Comparison of ENCODE assay signal across 7 mouse cellular contexts in the genomic region with DNA sequence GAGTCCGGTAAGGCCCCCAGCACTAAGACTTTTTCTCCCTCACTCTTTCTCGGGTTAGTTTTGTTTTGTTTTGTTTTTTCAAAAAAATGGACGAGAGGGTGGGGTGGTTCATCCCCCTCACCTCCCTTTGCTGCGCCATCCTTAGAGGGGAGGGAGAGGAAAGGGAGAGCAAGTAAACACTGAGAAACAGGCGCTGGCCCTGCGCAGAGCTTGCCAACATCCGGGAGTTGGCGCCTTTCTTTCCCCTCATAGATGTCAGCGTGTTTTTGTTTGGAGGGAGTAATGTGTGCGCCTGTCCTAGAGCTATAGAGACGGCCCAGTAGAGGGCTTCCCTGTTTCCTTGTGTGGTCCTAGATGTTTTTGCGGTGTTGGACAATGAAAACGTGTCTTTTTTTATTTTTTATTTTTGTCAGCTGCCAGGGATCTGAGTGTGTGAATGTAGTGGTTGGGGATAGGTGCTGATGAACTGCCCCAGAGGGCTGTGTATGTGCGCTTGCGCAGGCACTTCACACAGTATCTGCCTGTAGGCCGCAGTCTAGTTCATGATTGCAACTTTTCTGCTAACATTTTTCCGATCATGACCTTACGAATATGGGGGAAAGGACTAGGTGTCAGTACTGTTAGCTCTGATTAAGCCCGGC. TPM values are rescaled to one million over a fixed set of nuclear protein-coding genes. Genes with fewer than 3 reads are reported as not detected.
DNase-seq lines count a peak whose midpoint lies in the region; ATAC-seq and TF ChIP-seq lines count a peak whose summit lies in the region.

No protein-coding gene starts in this region.

- no peaks in the 10 kb centered on the region for H3K9me3 ChIP-seq in embryonic facial prominence, embryonic 11.5 days (replicated peaks; ENCODE audit: control insufficient read depth, low read length)
- no peaks in the 10 kb centered on the region for H3K9me3 ChIP-seq in limb, embryonic 10.5 days (replicated peaks)
- H3K9me3 ChIP-seq in midbrain, embryonic 12.5 days = no peaks in the 10 kb centered on the region

- H3K4me2 ChIP-seq in embryonic facial prominence, embryonic 11.5 days (ENCODE audit: low read depth, low read length) = peak overlapping the region; percentile 72
- H3K4me2 ChIP-seq in midbrain, embryonic 12.5 days (replicated peaks) = peak overlapping the region; percentile 71

- DNase-seq in adrenal gland, postnatal 14 days = peak; percentile 87
- DNase-seq in embryonic facial prominence, embryonic 11.5 days (ENCODE audit: low spot score) = peak; percentile 76
- DNase-seq in kidney, adult 11 months = peak; percentile 80
- DNase-seq in limb, embryonic 10.5 days (ENCODE audit: low spot score) = peak; percentile 67

- peak; percentile 41 for ATAC-seq in embryonic facial prominence, embryonic 11.5 days (replicated peaks; ENCODE audit: insufficient number of reproducible peaks, low FRiP score, low TSS enrichment, low read depth)
- ATAC-seq in granulocyte monocyte progenitor cell, adult 5-6 weeks (replicated peaks; ENCODE audit: poor library complexity, severe bottlenecking) = peak; percentile 42
- peak; percentile 59 for ATAC-seq in midbrain, embryonic 12.5 days (ENCODE audit: low FRiP score, low read depth)

- peak overlapping the region; percentile 59 for H3K4me3 ChIP-seq in embryonic facial prominence, embryonic 11.5 days (ENCODE audit: low read depth, low read length)
- peak overlapping the region; percentile 71 for H3K4me3 ChIP-seq in limb, embryonic 10.5 days
- peak overlapping the region; percentile 66 for H3K4me3 ChIP-seq in midbrain, embryonic 12.5 days
- H3K4me3 ChIP-seq in small intestine, adult 2 months (ENCODE audit: low read depth, low read length) = peak overlapping the region; percentile 83

- H3K9ac ChIP-seq in embryonic facial prominence, embryonic 11.5 days (replicated peaks; ENCODE audit: low read length) = peak overlapping the region; percentile 90
- H3K9ac ChIP-seq in midbrain, embryonic 12.5 days (replicated peaks) = peak overlapping the region; percentile 87

- no peak for TF ChIP-seq POLR2A in small intestine, adult 2 months (IDR thresholded peaks at IDR 0.05; ENCODE audit: low read depth, low read length)

- WGBS in embryonic facial prominence, embryonic 11.5 days = 5% methylated on average over 19 of the region's 19 CpGs
- 14% methylated on average over 19 of the region's 19 CpGs for WGBS in limb, embryonic 10.5 days
- WGBS in midbrain, embryonic 12.5 days = 6% methylated on average over 19 of the region's 19 CpGs
- under 1% methylated on average over 19 of the region's 19 CpGs for WGBS in small intestine, adult 2 months

- TF ChIP-seq CTCF in small intestine, adult 2 months (IDR thresholded peaks at IDR 0.05; ENCODE audit: extremely low read depth, insufficient read length, insufficient replicate concordance, low read depth, low read length) = no peak

- no peaks in the 10 kb centered on the region for H3K27me3 ChIP-seq in embryonic facial prominence, embryonic 11.5 days (ENCODE audit: control insufficient read depth, insufficient read depth, low read length)
- H3K27me3 ChIP-seq in limb, embryonic 10.5 days (ENCODE audit: low read depth, poor library complexity, severe bottlenecking) = no peaks in the 10 kb centered on the region
- H3K27me3 ChIP-seq in midbrain, embryonic 12.5 days = no peaks in the 10 kb centered on the region
- H3K27me3 ChIP-seq in small intestine, adult 2 months (ENCODE audit: control insufficient read depth, insufficient read depth, low read length) = no peaks in the 10 kb centered on the region

- no peaks in the 10 kb centered on the region for H3K36me3 ChIP-seq in embryonic facial prominence, embryonic 11.5 days (replicated peaks; ENCODE audit: control insufficient read depth, insufficient read depth, low read depth, low read length)
- peaks cover 7% of the 10 kb centered on the region for H3K36me3 ChIP-seq in limb, embryonic 10.5 days
- H3K36me3 ChIP-seq in midbrain, embryonic 12.5 days = no peaks in the 10 kb centered on the region
- peaks cover 2% of the 10 kb centered on the region; the same call in 1 of the 2 replicates for H3K36me3 ChIP-seq in small intestine, adult 2 months (ENCODE audit: control insufficient read depth, insufficient read depth, low read length)

- H3K4me1 ChIP-seq in embryonic facial prominence, embryonic 11.5 days (ENCODE audit: control insufficient read depth, insufficient read depth, low read length) = no peaks in the 10 kb centered on the region; the same call in 1 of the 2 replicates
- peaks cover 61% of the 10 kb centered on the region for H3K4me1 ChIP-seq in limb, embryonic 10.5 days
- H3K4me1 ChIP-seq in midbrain, embryonic 12.5 days = peaks cover 50% of the 10 kb centered on the region
- peaks cover 28% of the 10 kb centered on the region; the same call in 1 of the 2 replicates for H3K4me1 ChIP-seq in small intestine, adult 2 months (ENCODE audit: control insufficient read depth, insufficient read depth, insufficient read length, low read length)

- H3K27ac ChIP-seq in embryonic facial prominence, embryonic 11.5 days (replicated peaks; ENCODE audit: low read depth, low read length) = peak overlapping the region; percentile 99
- peak overlapping the region; percentile 98 for H3K27ac ChIP-seq in limb, embryonic 10.5 days
- H3K27ac ChIP-seq in midbrain, embryonic 12.5 days (replicated peaks) = peak overlapping the region; percentile 100
- peak overlapping the region; percentile 92 for H3K27ac ChIP-seq in small intestine, adult 2 months (ENCODE audit: insufficient read depth, low read depth, low read length)

RNA-seq across cellular contexts. Expression of gene Numa1, which starts 37.0 kb away (rescaled TPM):
- total RNA-seq in adrenal gland, postnatal 14 days (2021) = 154 and 164 TPM in 2 replicates
- 107 and 110 TPM in 2 replicates for polyA plus RNA-seq in embryonic facial prominence, embryonic 11.5 days (2014; fragmentation: Nextera tagmentation; extraction: Ambion mirVana)
- total RNA-seq in granulocyte monocyte progenitor cell, adult 5-6 weeks (2014; fragmentation: Nextera tagmentation) = 114 and 116 TPM in 2 replicates
- 153 and 204 TPM in 2 replicates for total RNA-seq in granulocyte monocyte progenitor cell, adult 5-6 weeks (2017)
- 108 and 130 TPM in 2 replicates for polyA plus RNA-seq in limb, embryonic 10.5 days (2016; fragmentation: Nextera tagmentation; extraction: Ambion mirVana)
- polyA plus RNA-seq in midbrain, embryonic 12.5 days (2016; fragmentation: Nextera tagmentation; extraction: Ambion mirVana) = 104 and 111 TPM in 2 replicates
- 43.1 and 63.1 TPM in 2 replicates for polyA plus RNA-seq in small intestine, adult 2 months (2012; rRNA removed)

RNA-seq across cellular contexts. Expression of gene Lrrc51, which starts 37.2 kb away (rescaled TPM):
- total RNA-seq in adrenal gland, postnatal 14 days (2021) = 6.0 and 7.3 TPM in 2 replicates
- polyA plus RNA-seq in embryonic facial prominence, embryonic 11.5 days (2014; fragmentation: Nextera tagmentation; extraction: Ambion mirVana) = 11.0 and 12.1 TPM in 2 replicates
- 4.0 and 6.1 TPM in 2 replicates for total RNA-seq in granulocyte monocyte progenitor cell, adult 5-6 weeks (2014; fragmentation: Nextera tagmentation)
- 3.8 TPM in 1 of 2 replicates, not detected in the other for total RNA-seq in granulocyte monocyte progenitor cell, adult 5-6 weeks (2017)
- polyA plus RNA-seq in limb, embryonic 10.5 days (2016; fragmentation: Nextera tagmentation; extraction: Ambion mirVana) = 9.4 and 11.2 TPM in 2 replicates
- polyA plus RNA-seq in midbrain, embryonic 12.5 days (2016; fragmentation: Nextera tagmentation; extraction: Ambion mirVana) = 6.5 and 9.8 TPM in 2 replicates
- polyA plus RNA-seq in small intestine, adult 2 months (2012; rRNA removed) = 2.8 and 3.4 TPM in 2 replicates

RNA-seq across cellular contexts. Expression of gene Il18bp, which starts 47.5 kb away (rescaled TPM):
- 5.6 and 5.8 TPM in 2 replicates for total RNA-seq in adrenal gland, postnatal 14 days (2021)
- 1.6 TPM in 2 replicates for polyA plus RNA-seq in embryonic facial prominence, embryonic 11.5 days (2014; fragmentation: Nextera tagmentation; extraction: Ambion mirVana)
- total RNA-seq in granulocyte monocyte progenitor cell, adult 5-6 weeks (2014; fragmentation: Nextera tagmentation) = 5.8 and 12.6 TPM in 2 replicates
- 1.1 and 3.7 TPM in 2 replicates for total RNA-seq in granulocyte monocyte progenitor cell, adult 5-6 weeks (2017)
- 2.3 and 3.4 TPM in 2 replicates for polyA plus RNA-seq in limb, embryonic 10.5 days (2016; fragmentation: Nextera tagmentation; extraction: Ambion mirVana)
- polyA plus RNA-seq in midbrain, embryonic 12.5 days (2016; fragmentation: Nextera tagmentation; extraction: Ambion mirVana) = 4.8 TPM in 2 replicates
- 6.2 and 11.2 TPM in 2 replicates for polyA plus RNA-seq in small intestine, adult 2 months (2012; rRNA removed)

Comparison
In these comparisons a context has a peak if more than half of its experiments do, and no peak if none do; other contexts are left out.
1. Peak in every context shown above with its lines: DNase-seq, ATAC-seq, H3K4me3 ChIP-seq and H3K27ac ChIP-seq.